Mouse (Mus musculus): Measurements from ENCODE around the gene Cars. TPM values are rescaled to one million over a fixed set of nuclear protein-coding genes. Genes with fewer than 3 reads are reported as not detected.
A peak's percentile ranks its signal among the peaks of the same experiment; 100 is the strongest.
"Not testable (repeated sequence)": the region's sequence is repeated elsewhere in the genome, so short reads cannot be mapped to it uniquely, and the experiment has no call there.

The Cars gene
- polyA plus RNA-seq (2016; fragmentation: Nextera tagmentation; extraction: Ambion mirVana): 82.0 and 86.7 TPM in 2 replicates

- 2% methylated on average over 35 of the region's 35 CpGs for WGBS
- Histone ChIP-seq H3K27me3 (ENCODE audit: low read depth, poor library complexity, severe bottlenecking) (no peaks in the 10 kb centered on the region), H3K4me3 (peak within 1 kb of the TSS; percentile 79), H3K9me3 (replicated peaks) (no peaks in the 10 kb centered on the region), H3K4me1 (peaks cover 21% of the 10 kb centered on the region), H3K27ac (replicated peaks) (peak within 1 kb of the TSS; percentile 89), H3K36me3 (peaks cover 28% of the 10 kb centered on the region)
- DNase-seq (ENCODE audit: low spot score): peak; percentile 97
Measured at GRCm38 (mm10) chr7:143599428-143600230, at the start of gene Cars. TSS of gene Cars (minus strand) at chr7:143600090.

DNA sequence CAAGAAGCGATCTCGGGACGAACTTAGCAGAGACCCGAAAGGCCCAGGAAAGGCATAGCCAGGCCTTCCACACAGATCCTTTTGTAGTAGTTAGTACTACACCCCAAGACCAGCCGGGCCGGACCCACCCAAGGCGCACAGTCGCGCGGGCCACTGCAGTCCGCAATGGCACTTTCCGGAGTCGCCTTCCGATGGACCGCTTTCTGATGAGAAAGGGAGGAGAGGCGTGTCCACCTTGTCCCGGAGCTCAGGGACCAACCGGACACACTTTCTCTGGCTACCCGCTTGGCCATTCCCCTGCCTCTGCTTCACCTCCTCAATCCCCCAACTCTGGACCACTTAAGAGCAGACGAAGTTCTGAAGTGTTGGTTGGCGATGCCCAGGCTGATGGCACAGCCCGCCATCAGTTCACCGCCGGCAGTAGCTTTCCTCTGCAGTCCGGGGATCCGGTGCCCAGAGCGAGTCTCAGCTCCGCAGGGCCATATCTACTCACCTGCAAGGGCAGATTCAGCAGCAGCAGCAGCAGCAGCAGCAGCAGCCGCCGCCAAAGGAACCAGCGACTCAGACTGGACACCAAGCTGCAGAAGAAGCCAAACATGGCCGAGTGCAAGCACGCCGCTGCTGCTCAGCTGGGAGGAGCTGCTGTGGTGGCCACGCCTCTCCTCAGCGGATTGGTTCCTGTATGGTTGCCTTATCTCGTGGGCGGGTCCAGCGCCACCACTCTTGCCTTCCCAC is 49.3 kb upstream of the Cars start, which contains the start of gene Tnfrsf22:
Gene Tnfrsf22, minus strand, starts transcription at position 628 of the 735 bp plus-strand sequence.
- peak; percentile 86 for DNase-seq (ENCODE audit: low spot score)
- H3K27ac ChIP-seq (replicated peaks): peak within 1 kb of the TSS; percentile 78
- 2% methylated on average over 39 of the region's 39 CpGs for WGBS
- no peaks in the 10 kb centered on the region for H3K4me1 ChIP-seq
- no peaks in the 10 kb centered on the region for H3K36me3 ChIP-seq
- peaks cover 9% of the 10 kb centered on the region; the same call in 1 of the 2 replicates for H3K9me3 ChIP-seq (replicated peaks)
- H3K27me3 ChIP-seq (ENCODE audit: low read depth, poor library complexity, severe bottlenecking): no peaks in the 10 kb centered on the region
- H3K4me3 ChIP-seq: peak within 1 kb of the TSS; percentile 75

GRCm38 (mm10) chr7:143643949-143644348 is 44.1 kb upstream of the Cars start:
- WGBS: 92% methylated on average over 2 of the region's 2 CpGs

DNA sequence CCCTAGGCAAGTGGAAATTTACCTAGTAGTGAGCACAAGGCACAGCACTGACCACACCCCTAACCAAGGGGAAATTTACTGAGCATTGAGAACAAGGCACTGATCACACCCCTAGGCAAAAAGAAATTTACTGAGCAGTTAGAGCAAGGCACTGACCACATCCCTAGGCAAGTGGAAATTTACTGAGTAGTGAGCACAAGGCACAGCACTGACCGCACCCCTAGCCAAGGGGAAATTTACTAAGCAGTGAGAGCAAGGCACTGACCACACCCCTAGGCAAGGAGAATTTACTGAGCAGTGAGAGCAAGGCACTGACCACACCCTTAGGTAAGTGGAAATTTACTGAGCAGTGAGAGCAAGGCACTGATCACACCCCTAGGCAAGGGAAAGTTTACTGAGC is 36.8 kb upstream of the Cars start:
- H3K27me3 ChIP-seq (ENCODE audit: low read depth, poor library complexity, severe bottlenecking): no peaks in the 10 kb centered on the region
- H3K27ac ChIP-seq (replicated peaks): no peak overlapping the region
- no peak for DNase-seq (ENCODE audit: low spot score)
- H3K4me1 ChIP-seq: no peaks in the 10 kb centered on the region
- no peak overlapping the region for H3K4me3 ChIP-seq
- peaks cover 6% of the 10 kb centered on the region; the same call in 1 of the 2 replicates for H3K36me3 ChIP-seq
- H3K9me3 ChIP-seq (replicated peaks): no peaks in the 10 kb centered on the region
- WGBS: 88% methylated on average over 1 of the region's 1 CpGs

More at GRCm38 (mm10) chr7:143643949-143644348, 44.1 kb upstream of the Cars start:
- DNase-seq (ENCODE audit: low spot score); H3K27ac ChIP-seq (replicated peaks); H3K27me3 ChIP-seq (ENCODE audit: low read depth, poor library complexity, severe bottlenecking); H3K36me3 ChIP-seq; H3K4me1 ChIP-seq; H3K4me3 ChIP-seq; H3K9me3 ChIP-seq (replicated peaks): not testable (repeated sequence)

GRCm38 (mm10) chr7:143631503-143631902 is 31.6 kb upstream of the Cars start:
- 76% methylated on average over 2 of the region's 2 CpGs for whole genome bisulfite sequencing
- H3K4me1 ChIP-seq: no peaks in the 10 kb centered on the region
- no peak overlapping the region for H3K4me3 ChIP-seq
- H3K27me3 ChIP-seq (ENCODE audit: low read depth, poor library complexity, severe bottlenecking): no peaks in the 10 kb centered on the region
- no peaks in the 10 kb centered on the region for H3K9me3 ChIP-seq (replicated peaks)
- no peak for DNase-seq (ENCODE audit: low spot score)
- no peak overlapping the region for H3K27ac ChIP-seq (replicated peaks)
- H3K36me3 ChIP-seq: 0 out of 2 replicates have a peak, but pooled peaks cover 4% of the 10 kb centered on the region

DNA sequence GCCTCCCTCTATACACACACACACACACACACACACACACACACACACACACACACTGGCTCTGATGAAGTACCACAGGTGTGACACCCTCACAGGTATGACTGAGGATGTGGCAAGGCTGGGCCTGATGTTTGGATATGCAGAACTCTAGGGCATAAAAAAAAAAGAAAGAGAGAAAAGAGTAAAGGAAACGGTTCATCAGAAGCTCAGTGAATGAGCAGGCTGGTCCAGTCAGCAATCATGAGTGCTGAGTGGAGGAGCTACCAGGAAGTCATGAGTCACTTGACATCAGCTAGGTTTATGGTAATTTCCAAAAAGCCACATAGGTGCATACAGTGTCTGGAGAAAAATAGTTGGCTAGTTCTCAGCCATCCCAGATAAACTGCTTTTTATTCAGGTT is 29.6 kb upstream of the Cars start:
- Histone ChIP-seq H3K36me3 (no peaks in the 10 kb centered on the region), H3K9me3 (replicated peaks) (no peaks in the 10 kb centered on the region), H3K27me3 (ENCODE audit: low read depth, poor library complexity, severe bottlenecking) (no peaks in the 10 kb centered on the region), H3K27ac (replicated peaks) (no peak overlapping the region), H3K4me1 (no peaks in the 10 kb centered on the region), H3K4me3 (no peak overlapping the region)
- no peak for DNase-seq (ENCODE audit: low spot score)
- WGBS: 62% methylated on average over 1 of the region's 1 CpGs

DNA sequence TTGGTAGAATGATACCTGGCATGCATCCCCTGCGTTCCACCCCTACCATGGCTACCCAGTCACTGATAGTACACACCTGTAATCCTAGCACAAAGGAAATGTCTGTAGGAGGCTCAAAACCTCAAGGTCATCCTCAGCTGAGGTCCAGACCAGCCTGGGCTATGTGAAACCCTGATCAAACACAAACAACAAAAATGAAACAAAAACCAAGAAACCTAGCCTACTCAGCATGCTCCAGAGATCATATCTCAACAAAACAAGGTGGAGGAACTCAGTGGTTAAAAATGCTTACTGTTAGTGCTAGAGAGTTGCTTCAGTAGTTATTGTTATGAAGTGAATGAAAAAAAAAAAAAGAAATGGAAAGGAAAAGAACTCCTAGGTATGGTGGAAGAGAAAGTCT is 28.6 kb upstream of the Cars start, which contains the start of gene Tnfrsf26:
Gene Tnfrsf26, minus strand, starts transcription at position 183 of the 400 bp plus-strand sequence.
- no peaks in the 10 kb centered on the region for H3K27me3 ChIP-seq (ENCODE audit: low read depth, poor library complexity, severe bottlenecking)
- H3K4me1 ChIP-seq: no peaks in the 10 kb centered on the region
- DNase-seq (ENCODE audit: low spot score): no peak
- no peak within 1 kb of the TSS for H3K4me3 ChIP-seq
- no peaks in the 10 kb centered on the region for H3K9me3 ChIP-seq (replicated peaks)
- 100% methylated on average over 1 of the region's 1 CpGs for WGBS
- H3K27ac ChIP-seq (replicated peaks): no peak within 1 kb of the TSS
- H3K36me3 ChIP-seq: no peaks in the 10 kb centered on the region

GRCm38 (mm10) chr7:143627555-143628286 is 27.8 kb upstream of the Cars start:
- Histone ChIP-seq H3K9me3 (replicated peaks) (no peaks in the 10 kb centered on the region), H3K4me1 (no peaks in the 10 kb centered on the region), H3K36me3 (no peaks in the 10 kb centered on the region), H3K4me3 (no peak overlapping the region), H3K27ac (replicated peaks) (no peak overlapping the region), H3K27me3 (ENCODE audit: low read depth, poor library complexity, severe bottlenecking) (no peaks in the 10 kb centered on the region)
- 68% methylated on average over 10 of the region's 10 CpGs for WGBS
- DNase-seq (ENCODE audit: low spot score): no peak

DNA sequence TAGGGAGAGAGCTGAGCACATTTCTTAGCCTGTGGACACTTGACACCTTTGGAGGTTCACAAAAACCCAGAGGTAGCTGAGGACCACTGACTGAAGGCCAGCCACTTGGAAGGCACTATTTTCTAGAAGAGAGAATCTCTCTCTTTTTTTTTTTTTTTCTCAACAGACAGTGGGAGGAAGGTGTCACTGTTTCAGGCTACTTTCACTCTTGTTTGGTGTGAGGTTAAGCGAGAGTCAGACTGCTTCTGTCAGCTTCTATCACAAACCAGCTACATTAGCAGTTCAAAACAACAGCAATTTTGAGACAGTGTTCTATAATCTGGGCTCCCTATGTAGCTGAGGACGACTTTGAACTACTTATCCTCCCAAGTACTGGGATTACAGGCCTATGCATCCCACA is 26.3 kb upstream of the Cars start:
- H3K27ac ChIP-seq (replicated peaks): no peak overlapping the region
- H3K9me3 ChIP-seq (replicated peaks): no peaks in the 10 kb centered on the region
- no peak for DNase-seq (ENCODE audit: low spot score)
- H3K4me3 ChIP-seq: no peak overlapping the region
- 62% methylated on average over 2 of the region's 2 CpGs for WGBS
- H3K36me3 ChIP-seq: no peaks in the 10 kb centered on the region
- H3K4me1 ChIP-seq: no peaks in the 10 kb centered on the region
- H3K27me3 ChIP-seq (ENCODE audit: low read depth, poor library complexity, severe bottlenecking): no peaks in the 10 kb centered on the region

DNA sequence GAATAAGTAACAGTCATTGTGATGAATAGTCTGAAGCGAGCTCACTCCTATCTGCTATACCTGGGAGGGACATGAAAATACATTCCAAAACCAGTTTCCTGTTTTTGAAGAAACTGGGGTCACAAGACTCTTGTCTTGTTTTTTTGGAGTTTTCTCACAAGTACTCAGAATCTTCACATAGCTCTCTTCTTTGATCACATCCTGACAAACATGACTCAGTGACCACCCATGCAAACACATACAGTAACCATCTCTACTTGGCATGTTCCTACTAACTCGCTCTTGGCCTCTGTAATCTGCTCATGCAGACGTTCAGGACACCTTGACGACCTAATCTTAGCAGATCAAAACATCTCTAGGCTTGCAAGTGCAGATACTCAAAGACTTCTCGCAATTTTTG is 25.3 kb upstream of the Cars start:
- 79% methylated on average over 5 of the region's 5 CpGs for WGBS
- Histone ChIP-seq H3K9me3 (replicated peaks) (no peaks in the 10 kb centered on the region), H3K4me3 (no peak overlapping the region), H3K36me3 (no peaks in the 10 kb centered on the region), H3K27me3 (ENCODE audit: low read depth, poor library complexity, severe bottlenecking) (no peaks in the 10 kb centered on the region), H3K4me1 (no peaks in the 10 kb centered on the region), H3K27ac (replicated peaks) (no peak overlapping the region)
- no peak for DNase-seq (ENCODE audit: low spot score)

GRCm38 (mm10) chr7:143624561-143624960 is 24.7 kb upstream of the Cars start:
- H3K27me3 ChIP-seq (ENCODE audit: low read depth, poor library complexity, severe bottlenecking): no peaks in the 10 kb centered on the region
- H3K27ac ChIP-seq (replicated peaks): no peak overlapping the region
- no peaks in the 10 kb centered on the region for H3K36me3 ChIP-seq
- H3K4me3 ChIP-seq: no peak overlapping the region
- WGBS: 87% methylated on average over 3 of the region's 3 CpGs
- no peak for DNase-seq (ENCODE audit: low spot score)
- no peaks in the 10 kb centered on the region for H3K9me3 ChIP-seq (replicated peaks)
- no peaks in the 10 kb centered on the region for H3K4me1 ChIP-seq

DNA sequence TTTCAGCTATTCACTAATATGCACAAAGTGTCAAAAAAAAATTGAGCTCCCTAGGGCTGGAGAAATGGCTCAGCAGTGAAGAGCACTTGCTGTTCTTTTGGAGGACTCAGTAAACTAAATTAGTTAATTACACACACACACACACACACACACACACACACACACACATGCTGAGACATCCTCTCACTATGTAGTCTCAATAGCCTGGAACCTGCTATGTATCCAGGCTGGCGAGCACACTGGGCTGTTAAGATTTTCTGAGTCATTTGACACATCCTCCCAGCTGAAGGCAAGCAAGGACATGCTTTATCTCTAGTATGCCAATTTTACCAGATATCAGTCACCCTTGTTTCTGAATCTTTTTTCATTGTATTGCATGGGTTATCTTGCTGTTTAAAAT is 21.1 kb upstream of the Cars start:
- 69% methylated on average over 1 of the region's 1 CpGs for WGBS

More for the DNA sequence above, 21.1 kb upstream of the Cars start:
- Histone ChIP-seq H3K4me3 (no peak overlapping the region), H3K27ac (replicated peaks) (no peak overlapping the region), H3K4me1 (no peaks in the 10 kb centered on the region), H3K9me3 (replicated peaks) (no peaks in the 10 kb centered on the region), H3K27me3 (ENCODE audit: low read depth, poor library complexity, severe bottlenecking) (no peaks in the 10 kb centered on the region), H3K36me3 (no peaks in the 10 kb centered on the region)
- DNase-seq (ENCODE audit: low spot score): no peak

Measured in midbrain, embryonic 10.5 days (tissue).